Mouse (Mus musculus) lung, adult 2 months (tissue): ENCODE measurements around the gene Cdk18.

Experiments
- CTCF ChIP-seq: fragments of 200-500 bp; IDR thresholded peaks from 2 replicates; pipeline ENCODE4 v1.5.1; 2011; ENCODE audit warnings: mild to moderate bottlenecking, low read length, control low read depth; ENCODE audit not compliant: insufficient read depth
- POLR2A ChIP-seq: fragments of 200-500 bp; IDR thresholded peaks from 2 replicates; pipeline ENCODE4 v1.6.1; 2011; ENCODE audit warnings: low read depth, mild to moderate bottlenecking, control low read depth, low read length, borderline replicate concordance; ENCODE audit errors: extremely low read depth

DNA sequence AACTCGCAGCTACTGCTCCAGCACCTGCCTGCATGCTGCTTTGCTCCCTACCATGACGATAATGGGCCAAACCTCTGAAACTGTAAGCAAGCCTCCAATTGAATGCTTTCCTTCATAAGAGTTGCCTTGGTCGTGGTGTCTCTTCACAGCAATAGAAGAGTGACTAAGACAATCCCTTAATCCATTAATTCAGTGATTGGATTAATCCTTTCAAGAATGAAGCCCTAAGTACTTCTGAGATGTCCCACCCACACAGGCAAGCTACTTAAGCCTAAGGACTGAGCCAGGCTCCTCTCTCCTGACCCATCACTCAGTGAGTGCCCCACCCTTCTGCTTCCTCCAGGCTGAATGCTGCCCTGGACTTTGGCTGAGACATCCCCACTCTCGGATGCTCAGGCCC lies 49.2 kb downstream of the Cdk18 start:
- no peak for TF ChIP-seq POLR2A
- no peak for TF ChIP-seq CTCF
